Mouse (Mus musculus) heart, postnatal 25 days (tissue): ENCODE measurements at regions not wholly inside any gene's neighbourhood (a gene's known extent, or its start where the extent isn't known, plus 50 kb on each side); places are given as distances from the start of the nearest gene placed in this dataset.

Source experiments
- DNase-seq: peaks from one replicate; pipeline ENCODE4 v3.0.0; 2022; ENCODE audit warnings: low spot score
- intact Hi-C: fragments of 180-260 bp; cut with DNase I; formaldehyde crosslinking; loops from one replicate; pipeline ENCODE4 v1.15.1; 2025

DNA sequence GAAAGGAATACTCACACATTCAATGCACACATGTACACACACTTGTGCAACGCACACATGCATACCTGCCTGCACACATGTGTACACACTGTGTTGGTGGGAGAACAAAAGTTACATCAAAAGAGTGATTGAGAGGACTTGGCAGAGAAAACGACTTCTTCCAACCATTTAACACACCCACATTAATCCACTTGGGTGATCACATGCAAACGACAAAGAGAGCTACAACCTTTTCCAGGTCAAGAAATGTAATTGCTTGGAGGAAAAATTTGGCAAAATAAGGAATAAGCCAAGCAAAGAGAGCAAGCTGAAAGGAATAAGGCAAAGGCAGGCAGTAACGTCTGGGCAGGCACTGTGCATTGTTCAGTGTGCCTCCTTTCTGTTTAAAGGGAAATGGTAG, 67.3 kb downstream of the C1d start:
- intact Hi-C loops: no loop called here

DNA sequence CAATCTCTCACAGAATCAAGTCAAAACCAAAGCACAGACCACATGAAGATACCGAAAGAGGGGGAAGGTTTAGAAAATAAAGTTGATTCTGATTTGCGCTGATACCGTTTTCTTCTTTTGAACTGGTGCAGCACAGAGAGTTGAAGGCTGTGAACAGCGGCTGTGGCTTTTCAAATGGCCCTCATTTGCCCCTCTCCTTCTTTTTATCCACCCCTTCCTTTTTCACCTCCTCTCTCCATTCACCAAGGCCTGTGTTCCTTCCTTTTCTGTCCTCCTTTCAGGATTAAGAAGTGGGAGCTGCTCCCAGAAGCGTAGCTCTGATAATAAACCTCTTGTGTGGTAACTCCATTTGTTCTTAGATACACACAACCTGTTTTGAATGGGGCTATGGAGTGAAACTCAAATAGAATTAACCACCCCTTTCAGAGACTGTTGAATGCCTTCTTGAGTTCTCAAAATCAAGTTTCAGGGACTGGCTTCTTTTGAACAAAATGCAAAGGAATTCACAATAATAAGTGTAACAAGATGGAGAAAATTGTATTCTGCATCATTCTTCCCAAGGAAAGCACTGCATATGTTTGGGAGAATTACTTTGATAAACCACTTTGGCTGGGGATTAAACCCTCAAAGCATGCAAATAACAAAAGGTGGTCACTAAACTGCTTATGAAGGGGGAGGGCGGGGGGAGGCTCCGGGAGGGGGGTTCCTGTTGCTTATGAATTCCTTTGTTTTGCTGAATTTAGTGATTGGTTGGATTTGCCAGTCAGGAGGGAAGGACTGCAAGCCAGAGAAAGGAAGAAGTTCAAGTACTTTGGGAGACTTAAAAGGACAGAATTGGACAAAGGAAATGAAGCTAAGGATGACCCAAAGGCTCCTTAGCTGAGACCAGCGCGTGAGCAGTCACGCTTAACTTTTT, 68.6 kb downstream of the C1d start:
- no peak for DNase-seq

More for the DNA sequence above, 67.3 kb downstream of the C1d start:
- no peak for DNase-seq

DNA sequence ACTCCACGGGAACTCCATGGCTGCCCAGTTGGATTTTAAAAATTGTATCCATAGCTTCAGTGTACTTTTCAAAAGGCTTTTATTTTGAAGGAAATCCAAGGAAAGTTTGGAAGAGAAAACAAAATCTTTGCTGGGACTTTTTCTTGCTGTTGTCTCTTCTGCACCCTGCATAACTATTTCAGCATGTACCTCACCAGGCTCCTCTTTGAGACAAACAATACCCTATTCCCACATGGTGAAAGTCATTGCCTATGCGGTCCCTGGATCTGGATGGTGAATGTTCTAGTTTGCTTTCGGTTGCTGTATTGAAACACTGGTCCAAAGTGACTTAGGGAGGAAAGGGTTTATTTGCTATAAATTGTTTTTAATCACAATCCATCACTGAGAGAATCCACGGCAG, 69.3 kb downstream of the C1d start:
- intact Hi-C loops: no loop called here

More for the DNA sequence above, 68.6 kb downstream of the C1d start:
- intact Hi-C loops: no loop called here

DNA sequence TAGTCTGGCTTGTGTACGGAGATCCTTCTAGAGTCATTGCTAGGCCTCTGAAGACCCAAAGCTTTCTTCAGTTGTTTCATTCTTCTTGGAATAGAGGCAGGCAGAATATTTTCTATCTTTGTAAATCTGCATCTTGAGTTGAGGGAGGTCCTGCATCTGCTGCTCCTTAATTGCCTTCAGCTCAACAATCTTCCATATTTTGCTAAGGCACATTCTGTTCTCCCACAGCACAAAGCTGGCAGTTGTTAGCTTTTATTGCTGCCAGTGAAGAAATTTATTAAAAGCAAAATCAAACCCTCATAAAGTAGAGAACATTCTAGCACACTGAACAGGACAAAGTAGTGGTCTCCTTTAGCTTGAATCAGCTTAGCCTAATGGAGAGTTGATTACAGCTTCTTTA, 94.1 kb downstream of the C1d start:
- intact Hi-C loops: no loop called here
- no peak for DNase-seq

More for the DNA sequence above, 69.3 kb downstream of the C1d start:
- no peak for DNase-seq

DNA sequence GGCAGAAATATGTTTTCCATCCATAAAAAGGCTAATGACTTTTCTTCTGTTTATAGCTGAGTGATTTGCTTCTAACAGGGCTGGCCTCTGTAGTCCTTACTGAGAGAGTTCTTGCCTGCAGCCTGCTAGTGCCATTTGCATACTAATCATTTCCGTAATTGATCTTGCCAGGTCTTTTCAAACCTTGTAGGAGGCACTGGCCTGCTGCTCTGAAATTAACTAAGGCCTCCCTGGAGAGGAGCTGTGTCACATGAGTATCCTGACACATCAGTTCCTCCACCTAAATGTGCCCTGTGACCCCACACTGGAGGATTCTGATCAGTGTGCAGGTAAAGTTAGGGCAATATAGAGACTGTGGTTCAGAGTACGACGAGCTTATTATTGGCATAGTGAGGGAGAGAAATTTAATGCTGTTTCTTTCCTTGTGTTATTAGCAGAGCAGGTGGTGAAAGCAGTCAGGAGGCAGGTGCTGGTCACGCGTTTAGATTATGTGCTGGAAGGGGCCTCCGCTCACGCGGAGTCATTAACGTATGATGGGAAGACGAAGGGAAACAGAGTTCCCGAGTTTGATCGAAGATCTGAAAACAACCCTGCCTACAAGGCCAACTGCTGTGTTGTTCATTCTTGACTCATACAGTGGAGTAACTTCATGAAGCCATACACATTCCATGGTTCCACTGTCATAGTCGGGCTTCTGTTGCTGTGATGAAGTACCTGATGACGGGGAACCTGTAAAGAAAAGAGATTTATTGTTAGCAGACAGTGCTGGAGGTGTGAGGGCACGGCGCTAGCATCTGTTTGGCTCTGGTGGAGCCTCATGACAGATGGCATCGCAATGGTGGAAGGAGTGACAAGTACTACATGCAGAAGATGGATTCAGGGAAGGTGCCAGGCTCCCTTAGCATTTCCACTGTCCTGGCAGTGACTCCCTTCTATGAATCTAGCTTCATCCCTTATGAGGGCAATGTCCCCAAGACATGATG, 95.1 kb downstream of the C1d start:
- intact Hi-C loops: no loop called here
- DNase-seq: no peak

DNA sequence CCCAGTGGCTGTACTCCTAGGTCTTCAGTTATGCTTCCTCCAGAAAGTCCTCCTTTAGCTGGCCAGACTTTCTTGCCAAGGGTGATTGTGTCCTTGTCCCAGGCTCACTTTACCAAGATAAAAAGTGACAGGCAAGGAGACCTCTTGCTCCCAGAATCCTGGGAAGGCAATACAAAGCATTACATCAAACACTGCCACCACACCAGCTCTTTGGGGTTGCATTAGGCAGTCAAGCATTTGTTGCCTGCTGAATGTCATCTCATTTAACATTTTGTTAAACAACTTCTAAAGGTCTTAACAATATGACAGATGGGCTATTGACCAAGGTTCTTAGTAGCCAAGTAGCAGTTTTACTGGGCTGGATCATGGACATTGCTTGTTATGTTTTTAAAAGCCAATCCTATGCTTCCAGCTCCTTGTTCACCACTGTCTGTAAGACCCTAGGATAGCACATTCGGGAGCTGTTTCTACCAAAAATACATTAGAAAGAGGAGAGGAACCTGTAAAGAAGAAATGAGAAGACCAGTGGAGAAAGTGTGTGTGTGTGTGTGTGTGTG, 102.4 kb downstream of the C1d start:
- intact Hi-C loops: no loop called here
- no peak for DNase-seq

DNA sequence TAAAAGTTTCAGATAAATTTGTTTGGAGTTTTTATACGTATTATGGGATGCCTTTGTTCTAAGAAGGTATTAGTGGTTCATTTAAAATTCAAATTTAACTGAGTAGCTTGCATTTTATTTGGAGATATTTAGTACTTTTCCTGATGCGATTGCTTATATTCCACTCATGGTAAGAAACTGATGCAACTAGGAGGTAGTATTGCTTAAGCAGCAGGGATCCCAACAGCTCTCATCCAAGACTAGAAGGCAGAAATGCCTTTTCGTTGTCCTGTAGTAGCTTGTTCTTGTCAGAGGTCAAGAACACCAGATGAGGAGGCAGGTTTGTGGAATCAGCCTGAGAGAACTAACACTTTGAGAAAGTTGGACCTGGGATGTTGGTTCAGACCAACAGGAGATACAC, 120.5 kb downstream of the C1d start:
- intact Hi-C loops: no loop called here
- DNase-seq: no peak

DNA sequence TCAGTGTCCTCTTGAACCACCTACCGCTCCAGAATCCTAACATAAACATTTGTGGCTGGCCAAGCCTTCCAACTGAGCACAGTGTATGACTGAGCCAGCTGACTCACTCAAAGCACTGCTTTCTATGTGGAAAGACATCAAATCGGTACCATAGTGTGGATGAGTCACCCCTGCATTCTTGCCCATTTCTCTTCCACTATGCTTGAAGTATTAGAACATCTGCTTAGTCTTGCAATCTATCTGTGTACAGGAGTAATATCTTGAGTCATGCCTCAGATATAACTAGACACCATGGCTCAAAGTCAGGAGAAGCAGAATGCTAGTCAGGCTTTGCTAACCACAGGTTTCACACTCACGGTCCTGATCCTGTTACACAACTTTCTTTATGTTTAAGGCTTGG, 129.4 kb downstream of the C1d start:
- intact Hi-C loops: no loop called here
- DNase-seq: no peak

DNA sequence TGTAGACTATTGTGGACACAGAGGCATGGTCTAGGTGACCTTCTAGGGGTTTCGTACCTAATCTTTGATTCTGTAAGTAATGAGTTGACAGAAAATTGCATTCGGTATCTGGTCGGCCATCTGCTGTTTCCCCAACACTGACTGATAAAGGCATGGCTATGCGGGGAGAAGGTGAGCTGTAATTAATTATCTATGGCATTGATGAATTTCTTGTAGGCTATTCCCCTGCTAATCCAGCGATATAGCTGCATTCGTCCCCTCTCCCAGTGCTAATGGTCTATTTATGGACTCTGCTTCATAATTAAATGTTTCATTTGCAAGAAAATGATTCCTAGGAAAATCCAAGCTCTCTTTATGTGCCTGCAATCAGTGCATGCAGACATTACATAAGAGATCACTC, 136.5 kb downstream of the C1d start:
- intact Hi-C loops: no loop called here
- no peak for DNase-seq

DNA sequence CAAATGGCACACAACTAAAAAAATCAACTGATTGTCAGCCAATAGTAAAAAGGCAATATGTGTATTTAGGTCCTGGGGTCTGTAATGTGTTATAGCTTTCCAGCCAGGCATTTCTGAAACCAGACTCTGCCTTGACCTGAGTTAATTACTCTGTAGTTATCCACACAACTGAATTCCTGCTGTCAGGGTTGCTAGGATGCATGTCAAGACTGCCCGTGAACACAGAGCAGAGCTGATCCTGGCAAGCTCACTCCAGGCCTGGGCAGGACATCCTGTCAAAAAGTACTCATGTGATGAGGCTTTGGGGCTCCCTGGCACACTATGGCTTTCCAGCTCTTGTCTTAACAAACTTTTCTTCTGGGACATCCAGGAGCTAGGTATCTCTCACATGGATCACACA, 157.2 kb downstream of the C1d start:
- DNase-seq: no peak
- intact Hi-C loops: no loop called here

DNA sequence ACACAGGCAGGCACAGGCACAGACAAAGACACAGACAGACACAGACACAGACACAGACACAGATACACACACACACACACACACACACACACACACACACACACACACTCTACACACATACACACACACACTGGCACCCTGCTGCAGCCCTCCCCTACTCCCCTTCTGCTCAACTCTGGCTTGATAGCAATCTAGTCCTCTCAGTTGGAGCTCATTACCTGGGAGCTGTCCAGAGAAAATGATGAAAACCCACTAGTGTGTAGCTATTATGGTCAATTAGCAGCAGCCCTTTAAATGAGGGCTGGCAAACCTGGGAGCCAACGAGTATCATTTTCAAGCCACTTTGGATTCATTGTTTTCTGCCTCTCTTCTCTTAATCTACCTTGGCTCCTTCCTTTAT, 157.8 kb downstream of the C1d start:
- no peak for DNase-seq
- intact Hi-C loops: no loop called here

DNA sequence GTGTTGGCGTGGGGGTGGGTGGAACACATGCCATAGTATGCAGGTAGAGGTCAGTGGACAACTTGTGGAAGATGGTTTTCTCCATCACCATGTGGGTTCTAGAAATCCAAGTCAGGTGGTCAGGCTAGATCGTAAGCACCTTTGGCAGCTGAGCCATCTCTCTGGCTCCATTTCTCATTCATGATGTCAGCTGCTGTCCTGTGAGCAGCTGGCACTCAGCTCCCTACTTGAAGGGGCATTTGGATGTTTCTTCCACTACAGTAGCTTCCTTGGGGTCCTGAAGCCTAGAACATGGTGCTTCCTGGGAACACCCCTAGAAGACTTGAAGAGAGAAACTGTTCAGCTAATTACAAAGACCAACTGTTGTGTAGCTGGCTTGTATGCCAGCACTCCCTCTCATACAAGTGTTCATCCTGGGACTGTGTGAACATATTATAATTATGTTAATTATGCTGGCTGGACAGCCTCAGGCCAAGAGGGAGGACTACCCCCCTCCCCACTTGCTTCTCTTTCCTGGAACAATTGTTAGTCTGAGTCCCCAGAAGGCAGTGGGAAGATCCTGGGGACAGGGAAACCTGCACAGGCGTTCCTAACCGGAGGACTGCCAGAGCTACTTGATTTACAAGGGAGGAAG, 160.4 kb downstream of the C1d start:
- no peak for DNase-seq
- intact Hi-C loops: no loop called here

DNA sequence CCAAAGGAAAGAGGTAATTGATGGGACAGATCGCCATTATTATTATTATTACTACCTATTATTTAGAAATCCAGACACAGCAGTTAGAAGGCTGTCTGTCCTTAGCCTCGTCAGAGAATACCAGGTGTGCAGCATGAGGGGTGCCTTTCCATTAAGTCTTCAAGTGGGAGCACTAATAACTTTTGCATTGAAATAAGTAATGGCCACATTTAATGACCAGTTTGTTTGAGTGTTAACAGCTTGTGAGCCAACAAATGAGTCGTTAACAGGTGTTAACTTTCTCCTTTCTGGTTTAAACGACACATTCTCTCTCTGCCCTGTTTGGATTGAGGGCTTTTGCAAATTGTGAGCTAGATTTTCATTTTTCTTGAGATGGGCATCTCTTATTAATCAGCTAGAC, 184.8 kb downstream of the C1d start:
- intact Hi-C loops: no loop called here
- DNase-seq: no peak

DNA sequence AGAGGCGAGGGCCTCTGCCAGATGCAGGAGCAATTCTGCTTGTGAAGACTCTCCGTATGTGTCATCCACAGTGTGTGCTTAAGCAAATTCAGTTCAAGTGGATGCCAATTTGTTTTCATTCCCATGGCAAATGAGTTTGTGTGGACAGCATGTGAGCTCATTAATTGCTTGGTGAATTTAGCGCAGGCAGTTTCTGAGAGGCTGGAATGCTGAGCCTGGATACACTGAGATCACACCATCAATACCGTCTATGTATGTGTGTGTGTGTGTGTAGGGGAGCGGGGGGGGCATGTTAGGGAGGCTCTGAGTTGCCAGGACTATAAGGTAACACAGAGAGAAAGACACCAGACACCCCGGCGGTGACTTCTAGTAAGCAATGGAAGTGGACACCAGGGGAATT, 191.9 kb downstream of the C1d start:
- DNase-seq: no peak
- intact Hi-C loops: no loop called here

DNA sequence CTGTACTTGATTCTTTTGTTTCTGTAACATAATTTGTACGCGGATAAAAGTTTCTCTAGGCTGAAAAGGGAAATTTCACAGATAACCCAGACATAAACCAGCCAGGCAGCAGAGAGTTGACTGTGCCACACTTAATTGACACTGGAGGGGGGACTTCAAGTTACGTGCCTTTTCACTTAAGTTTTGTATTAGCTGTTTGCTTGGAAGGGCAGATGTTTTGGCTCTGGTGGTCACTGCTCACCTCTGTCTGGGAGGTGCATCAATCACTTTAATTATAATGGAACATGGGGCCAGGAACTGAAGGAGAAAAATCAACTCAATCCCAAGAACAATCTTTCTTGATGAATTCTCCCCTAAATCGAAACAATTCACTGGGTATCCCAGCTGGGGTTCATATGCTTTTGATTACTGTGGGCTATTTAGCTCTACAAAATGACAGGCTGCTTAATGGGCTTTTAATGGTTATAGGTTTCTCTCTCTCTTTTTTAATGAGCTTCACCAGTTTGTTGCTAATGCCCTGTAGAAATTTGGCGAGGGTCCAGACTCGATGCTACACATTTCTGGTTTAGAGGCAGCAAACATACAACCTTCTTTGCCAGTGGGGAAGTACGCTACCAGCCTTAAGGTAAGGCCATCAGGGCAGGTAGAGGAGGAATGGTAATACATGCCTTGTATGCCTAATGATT, 193.1 kb downstream of the C1d start:
- no peak for DNase-seq
- intact Hi-C loops: no loop called here

DNA sequence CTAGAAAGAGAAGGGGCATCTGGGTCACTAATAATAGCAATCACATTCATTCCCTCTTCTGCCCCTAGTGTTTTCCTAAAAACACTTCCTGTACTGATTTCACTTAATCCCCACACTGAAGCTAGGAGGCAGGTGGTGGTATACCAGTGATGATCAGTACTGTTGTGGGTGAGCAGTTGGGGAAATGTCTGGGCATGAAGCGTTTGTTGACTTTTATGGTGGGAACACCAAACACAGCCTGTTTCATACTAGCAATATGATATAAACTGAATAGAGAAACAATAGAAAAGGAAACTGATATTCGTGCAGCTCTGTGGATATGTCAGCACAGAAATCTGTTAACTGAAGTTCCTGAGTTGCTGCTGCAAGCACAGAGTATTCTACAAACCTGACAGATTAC, 194.1 kb downstream of the C1d start:
- intact Hi-C loops: no loop called here
- DNase-seq: no peak

DNA sequence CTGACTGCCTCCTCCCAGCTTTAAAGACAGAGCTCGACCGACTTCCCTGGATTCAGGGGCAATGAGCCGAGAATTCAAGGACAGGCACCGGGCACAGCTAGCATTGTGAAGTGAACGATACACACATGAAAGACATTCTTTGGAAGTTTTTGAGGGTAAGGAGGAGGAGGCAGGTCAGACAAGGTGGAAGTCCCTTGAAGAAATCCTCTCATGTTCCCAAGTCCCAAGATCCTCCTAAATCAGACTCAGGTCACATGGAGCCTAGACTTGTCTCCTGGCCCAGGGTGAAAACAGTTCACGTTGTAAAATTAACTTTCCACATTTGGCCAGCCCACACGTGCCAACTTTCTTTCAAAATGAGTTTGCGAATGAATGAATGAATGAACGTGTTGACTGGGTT, 196.2 kb downstream of the C1d start:
- intact Hi-C loops: no loop called here
- no peak for DNase-seq

DNA sequence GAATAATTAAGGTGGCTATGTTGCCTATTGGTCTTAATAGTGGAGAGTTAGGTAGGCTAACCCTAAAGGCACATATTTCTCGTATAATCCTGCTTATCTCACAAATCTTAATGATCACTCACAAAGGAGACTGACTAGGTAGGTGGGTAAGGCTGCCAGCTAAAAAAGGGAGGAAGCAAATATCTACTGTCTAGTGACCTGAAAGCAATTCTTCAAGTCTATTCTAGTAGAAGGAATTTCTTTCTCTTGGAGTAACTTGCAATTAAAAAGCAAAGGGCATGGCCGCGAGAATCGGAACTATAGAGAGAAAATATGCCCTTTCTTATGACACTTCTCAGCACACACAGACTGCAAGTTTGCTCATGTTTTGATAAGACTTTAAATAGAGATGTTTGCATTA, 201.6 kb downstream of the C1d start:
- no peak for DNase-seq
- intact Hi-C loops: no loop called here

DNA sequence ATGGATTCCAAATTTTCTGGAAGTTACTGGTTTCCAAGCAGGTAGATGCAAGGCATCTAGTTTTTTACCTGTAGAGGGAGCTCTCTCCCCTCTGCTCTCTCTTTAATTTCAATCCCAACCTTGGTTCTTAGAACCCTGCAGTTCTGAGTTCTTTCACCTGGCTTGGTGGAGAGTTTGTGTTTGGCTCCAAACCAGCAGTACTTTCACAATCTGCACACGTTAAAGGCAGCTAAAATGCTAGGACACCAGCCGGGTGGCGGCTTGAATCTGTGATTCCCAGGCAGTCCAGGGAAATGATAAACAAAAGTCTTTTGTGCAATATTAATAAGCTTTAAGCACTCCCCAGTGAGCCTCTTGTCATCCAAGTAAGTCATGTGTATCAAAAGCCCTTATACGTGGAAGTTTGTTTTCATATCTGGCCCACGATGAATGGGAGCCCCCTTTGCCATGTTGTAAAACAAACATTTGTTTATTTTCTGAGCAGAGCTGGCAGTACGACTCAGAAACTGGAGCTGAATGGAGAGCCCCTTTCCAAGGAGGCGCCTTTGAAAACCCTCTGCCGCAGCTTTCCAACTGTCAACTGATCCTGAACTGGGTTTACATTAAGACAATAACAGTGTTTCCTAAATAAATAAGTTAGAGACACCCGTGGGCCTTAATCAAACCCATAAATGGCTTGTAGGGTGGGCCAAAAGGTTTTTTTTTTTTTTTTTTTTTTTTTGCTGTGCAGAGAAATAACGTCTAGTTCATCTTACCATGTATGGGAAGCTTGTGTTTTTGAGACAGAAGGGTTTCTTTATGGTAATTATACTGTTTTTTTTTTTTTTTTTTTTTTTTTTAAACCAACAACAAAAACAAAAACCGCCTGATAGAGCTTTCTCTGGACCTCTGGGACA, 202.9 kb downstream of the C1d start:
- no peak for DNase-seq

More for the DNA sequence above, 202.9 kb downstream of the C1d start:
- intact Hi-C loops: no loop called here
